Mouse (Mus musculus): ENCODE results near the gene Ttll2. TPM values are rescaled to one million over a fixed set of nuclear protein-coding genes. Genes with fewer than 3 reads are reported as not detected.
"Not testable (repeated sequence)": the region's sequence is repeated elsewhere in the genome, so short reads cannot be mapped to it uniquely, and the experiment has no call there.

Gene Ttll2
- total RNA-seq (2012; rRNA removed) = not detected in 2 replicates
- not detected in 2 replicates for total RNA-seq (2014; rRNA removed)
- not detected in 2 replicates for polyA plus RNA-seq (2012; ENCODE audit: insufficient read length, low read depth)

- not testable (repeated sequence) for DNase-seq (ENCODE audit: extremely low read depth)
These were observed at the start of gene Ttll2 for GRCm38 (mm10) chr17:7352596-7352995. Gene Ttll2, minus strand, starts transcription at chr17:7352696.

GRCm38 (mm10) chr17:7399770-7400169 lies 47.3 kb upstream of the Ttll2 start:
- in situ Hi-C loops (cut with MboI; ENCODE audit: low pct_ligation_motif_present, low pct_unique_long_range_greater_than_20kb, low sequenced_read_pairs); H3K79me2 ChIP-seq (replicated peaks; ENCODE audit: control insufficient read depth, extremely low read depth, insufficient read depth, poor library complexity, severe bottlenecking): not testable (repeated sequence)

More at GRCm38 (mm10) chr17:7352596-7352995, at the start of gene Ttll2:
- H3K9me3 ChIP-seq (replicated peaks; ENCODE audit: low read length); H3K4me1 ChIP-seq (ENCODE audit: control insufficient read depth in 1 of 2, insufficient read depth in 2 of 2); H3K79me2 ChIP-seq (replicated peaks; ENCODE audit: control insufficient read depth, extremely low read depth, insufficient read depth, poor library complexity, severe bottlenecking); H3K4me2 ChIP-seq (ENCODE audit: insufficient read depth, low read depth, poor library complexity, severe bottlenecking); H3K36me3 ChIP-seq (replicated peaks in 1 of 2; ENCODE audit: control insufficient read depth in 1 of 2, insufficient read depth in 1 of 2, low read length in 1 of 2); H3K9ac ChIP-seq (ENCODE audit: insufficient read depth, low read depth); in situ Hi-C loops (cut with MboI; ENCODE audit: low pct_ligation_motif_present, low pct_unique_long_range_greater_than_20kb, low sequenced_read_pairs); H3K27ac ChIP-seq (ENCODE audit: insufficient read depth, low read depth); H3K27me3 ChIP-seq (replicated peaks); dilution Hi-C loops (cut with MboI; ENCODE audit: extremely low pct_ligation_motif_present, extremely low pct_unique_long_range_greater_than_20kb, low sequenced_read_pairs); H3K4me3 ChIP-seq (replicated peaks in 1 of 3; ENCODE audit: low read depth in 2 of 3, low read length in 2 of 3, poor library complexity in 1 of 3): not testable (repeated sequence)

GRCm38 (mm10) chr17:7398198-7398847 lies 45.8 kb upstream of the Ttll2 start:
- H3K27ac ChIP-seq (ENCODE audit: insufficient read depth, low read depth); H3K9me3 ChIP-seq (replicated peaks; ENCODE audit: low read length); in situ Hi-C loops (cut with MboI; ENCODE audit: low pct_ligation_motif_present, low pct_unique_long_range_greater_than_20kb, low sequenced_read_pairs); H3K4me3 ChIP-seq (replicated peaks in 1 of 3; ENCODE audit: low read depth in 2 of 3, low read length in 2 of 3, poor library complexity in 1 of 3); H3K36me3 ChIP-seq (replicated peaks in 1 of 2; ENCODE audit: control insufficient read depth in 1 of 2, insufficient read depth in 1 of 2, low read length in 1 of 2); H3K4me2 ChIP-seq (ENCODE audit: insufficient read depth, low read depth, poor library complexity, severe bottlenecking); dilution Hi-C loops (cut with MboI; ENCODE audit: extremely low pct_ligation_motif_present, extremely low pct_unique_long_range_greater_than_20kb, low sequenced_read_pairs); H3K79me2 ChIP-seq (replicated peaks; ENCODE audit: control insufficient read depth, extremely low read depth, insufficient read depth, poor library complexity, severe bottlenecking); H3K27me3 ChIP-seq (replicated peaks); H3K9ac ChIP-seq (ENCODE audit: insufficient read depth, low read depth): not testable (repeated sequence)
- TF ChIP-seq MAX (IDR thresholded peaks at IDR 0.05; ENCODE audit: low read length) = 0 out of 2 replicates have a peak, but pooled peaks have one; percentile 38
- peak; percentile 89 for TF ChIP-seq BHLHE40 (IDR thresholded peaks at IDR 0.05; ENCODE audit: low read depth, low read length)
- peak; percentile 42 for TF ChIP-seq IRF4 (IDR thresholded peaks at IDR 0.05; ENCODE audit: low read depth, low read length)
- peak; percentile 72 for TF ChIP-seq ETS1 (conservative IDR thresholded peaks at IDR 0.05; ENCODE audit: low read depth, low read length)
- peaks cover 12 to 22% of the 10 kb centered on the region in 2 experiments for H3K4me1 ChIP-seq (ENCODE audit: control insufficient read depth in 1 of 2, insufficient read depth in 2 of 2)
- DNase-seq (ENCODE audit: extremely low read depth) = peak; percentile 48

More at GRCm38 (mm10) chr17:7399770-7400169, 47.3 kb upstream of the Ttll2 start:
- H3K27ac ChIP-seq (ENCODE audit: insufficient read depth, low read depth); dilution Hi-C loops (cut with MboI; ENCODE audit: extremely low pct_ligation_motif_present, extremely low pct_unique_long_range_greater_than_20kb, low sequenced_read_pairs); H3K9me3 ChIP-seq (replicated peaks; ENCODE audit: low read length); H3K36me3 ChIP-seq (replicated peaks in 1 of 2; ENCODE audit: control insufficient read depth in 1 of 2, insufficient read depth in 1 of 2, low read length in 1 of 2); H3K4me3 ChIP-seq (replicated peaks in 1 of 3; ENCODE audit: low read depth in 2 of 3, low read length in 2 of 3, poor library complexity in 1 of 3); H3K4me2 ChIP-seq (ENCODE audit: insufficient read depth, low read depth, poor library complexity, severe bottlenecking); H3K27me3 ChIP-seq (replicated peaks); H3K9ac ChIP-seq (ENCODE audit: insufficient read depth, low read depth); DNase-seq (ENCODE audit: extremely low read depth): not testable (repeated sequence)
- H3K4me1 ChIP-seq (ENCODE audit: control insufficient read depth in 1 of 2, insufficient read depth in 2 of 2) = peaks cover 12 to 22% of the 10 kb centered on the region in 2 experiments

- Histone ChIP-seq H3K4me1 (ENCODE audit: control insufficient read depth in 1 of 2, insufficient read depth in 2 of 2) (peaks cover 12 to 22% of the 10 kb centered on the region in 2 experiments), H3K4me2 (ENCODE audit: insufficient read depth, low read depth, poor library complexity, severe bottlenecking) (peak overlapping the region; percentile 13; the same call in 1 of the 2 replicates)
- in situ Hi-C loops (cut with MboI; ENCODE audit: low pct_ligation_motif_present, low pct_unique_long_range_greater_than_20kb, low sequenced_read_pairs); H3K79me2 ChIP-seq (replicated peaks; ENCODE audit: control insufficient read depth, extremely low read depth, insufficient read depth, poor library complexity, severe bottlenecking); DNase-seq (ENCODE audit: extremely low read depth); H3K27me3 ChIP-seq (replicated peaks); H3K9me3 ChIP-seq (replicated peaks; ENCODE audit: low read length); H3K9ac ChIP-seq (ENCODE audit: insufficient read depth, low read depth); H3K4me3 ChIP-seq (replicated peaks in 1 of 3; ENCODE audit: low read depth in 2 of 3, low read length in 2 of 3, poor library complexity in 1 of 3); dilution Hi-C loops (cut with MboI; ENCODE audit: extremely low pct_ligation_motif_present, extremely low pct_unique_long_range_greater_than_20kb, low sequenced_read_pairs); H3K36me3 ChIP-seq (replicated peaks in 1 of 2; ENCODE audit: control insufficient read depth in 1 of 2, insufficient read depth in 1 of 2, low read length in 1 of 2); H3K27ac ChIP-seq (ENCODE audit: insufficient read depth, low read depth): not testable (repeated sequence)
These were observed 44.6 kb upstream of the Ttll2 start for GRCm38 (mm10) chr17:7397079-7397478.

GRCm38 (mm10) chr17:7396288-7396687 lies 43.8 kb upstream of the Ttll2 start:
- H3K36me3 ChIP-seq (replicated peaks in 1 of 2; ENCODE audit: control insufficient read depth in 1 of 2, insufficient read depth in 1 of 2, low read length in 1 of 2); H3K9ac ChIP-seq (ENCODE audit: insufficient read depth, low read depth); H3K9me3 ChIP-seq (replicated peaks; ENCODE audit: low read length); H3K27me3 ChIP-seq (replicated peaks); H3K27ac ChIP-seq (ENCODE audit: insufficient read depth, low read depth); dilution Hi-C loops (cut with MboI; ENCODE audit: extremely low pct_ligation_motif_present, extremely low pct_unique_long_range_greater_than_20kb, low sequenced_read_pairs); H3K4me3 ChIP-seq (replicated peaks in 1 of 3; ENCODE audit: low read depth in 2 of 3, low read length in 2 of 3, poor library complexity in 1 of 3); DNase-seq (ENCODE audit: extremely low read depth); H3K79me2 ChIP-seq (replicated peaks; ENCODE audit: control insufficient read depth, extremely low read depth, insufficient read depth, poor library complexity, severe bottlenecking); in situ Hi-C loops (cut with MboI; ENCODE audit: low pct_ligation_motif_present, low pct_unique_long_range_greater_than_20kb, low sequenced_read_pairs); H3K4me2 ChIP-seq (ENCODE audit: insufficient read depth, low read depth, poor library complexity, severe bottlenecking): not testable (repeated sequence)
- peaks cover 12 to 22% of the 10 kb centered on the region in 2 experiments for H3K4me1 ChIP-seq (ENCODE audit: control insufficient read depth in 1 of 2, insufficient read depth in 2 of 2)
